Mouse (Mus musculus) E14TG2a.4 (cell line): ENCODE data around the gene Rhoh.

Experiments used
- H3K27me3 ChIP-seq: 2 replicates; pipeline ENCODE4 v1.6.1; 2014; ENCODE audit warnings: low read length, control low read depth; ENCODE audit not compliant: insufficient read depth
- H3K36me3 ChIP-seq: 2 replicates; pipeline ENCODE4 v1.6.1; 2014; ENCODE audit warnings: low read length, control low read depth; ENCODE audit not compliant: insufficient read depth
- H3K4me1 ChIP-seq: replicated peaks from 2 replicates; pipeline ENCODE4 v1.6.1; 2014; ENCODE audit warnings: low read depth, low read length, control low read depth
- H3K4me3 ChIP-seq: replicated peaks from 2 replicates; pipeline ENCODE4 v1.5.1; 2014; ENCODE audit warnings: mild to moderate bottlenecking, low read length
- H3K9me3 ChIP-seq: 2 replicates; pipeline ENCODE4 v1.6.1; 2014; ENCODE audit warnings: low read length, control low read depth
- CTCF ChIP-seq: conservative IDR thresholded peaks from 2 replicates; pipeline ENCODE4 v1.5.1; 2014; ENCODE audit warnings: low read length
- NANOG ChIP-seq: IDR thresholded peaks from 2 replicates; pipeline ENCODE4 v1.6.1; 2014; ENCODE audit warnings: borderline replicate concordance, low read length, mixed read lengths
- POU5F1 ChIP-seq: IDR thresholded peaks from 2 replicates; pipeline ENCODE4 v1.6.1; 2014; ENCODE audit warnings: low read length, borderline replicate concordance

Rhoh gene

GRCm38 (mm10) chr5:65864946-65865345 lies 3.9 kb downstream of the Rhoh start:
- H3K36me3 ChIP-seq, result no peaks in the 10 kb centered on the region
- H3K27me3 ChIP-seq, result peaks cover 32% of the 10 kb centered on the region
- peaks cover 4% of the 10 kb centered on the region for H3K4me1 ChIP-seq
- TF ChIP-seq NANOG (no peak), CTCF (no peak), POU5F1 (no peak)
- no peaks in the 10 kb centered on the region for H3K9me3 ChIP-seq
- H3K4me3 ChIP-seq, result no peak overlapping the region

- Histone ChIP-seq H3K36me3 (no peaks in the 10 kb centered on the region), H3K27me3 (peaks cover 21% of the 10 kb centered on the region; the same call in 1 of the 2 replicates), H3K9me3 (no peaks in the 10 kb centered on the region), H3K4me3 (no peak overlapping the region), H3K4me1 (peaks cover 5% of the 10 kb centered on the region; the same call in 1 of the 2 replicates)
- TF ChIP-seq CTCF, result no peak
- TF ChIP-seq POU5F1, result no peak
- TF ChIP-seq NANOG, result no peak
These were observed 5.6 kb downstream of the Rhoh start for GRCm38 (mm10) chr5:65866591-65866990.

GRCm38 (mm10) chr5:65867380-65868116 lies 6.5 kb downstream of the Rhoh start:
- H3K4me1 ChIP-seq, result peaks cover 9% of the 10 kb centered on the region; the same call in 1 of the 2 replicates
- H3K4me3 ChIP-seq, result no peak overlapping the region
- no peaks in the 10 kb centered on the region for H3K36me3 ChIP-seq
- H3K27me3 ChIP-seq, result peaks cover 21% of the 10 kb centered on the region; the same call in 1 of the 2 replicates
- H3K9me3 ChIP-seq, result no peaks in the 10 kb centered on the region
- no peak for TF ChIP-seq CTCF
- TF ChIP-seq POU5F1, result no peak
- no peak for TF ChIP-seq NANOG

- Histone ChIP-seq H3K4me1 (peaks cover 9% of the 10 kb centered on the region; the same call in 1 of the 2 replicates), H3K27me3 (peaks cover 18% of the 10 kb centered on the region; the same call in 1 of the 2 replicates), H3K36me3 (no peaks in the 10 kb centered on the region), H3K9me3 (no peaks in the 10 kb centered on the region), H3K4me3 (no peak overlapping the region)
- TF ChIP-seq NANOG (no peak), POU5F1 (no peak), CTCF (no peak)
These were observed 7.4 kb downstream of the Rhoh start for GRCm38 (mm10) chr5:65868419-65868818.

- H3K27me3 ChIP-seq, result peaks cover 11% of the 10 kb centered on the region; the same call in 1 of the 2 replicates
- no peak overlapping the region for H3K4me3 ChIP-seq
- no peaks in the 10 kb centered on the region for H3K9me3 ChIP-seq
- peaks cover 9% of the 10 kb centered on the region; the same call in 1 of the 2 replicates for H3K4me1 ChIP-seq
- TF ChIP-seq CTCF, result no peak
- TF ChIP-seq POU5F1, result no peak
- TF ChIP-seq NANOG, result no peak
- H3K36me3 ChIP-seq, result no peaks in the 10 kb centered on the region
These were observed 8.6 kb downstream of the Rhoh start for GRCm38 (mm10) chr5:65869660-65870059.

GRCm38 (mm10) chr5:65871276-65871875 lies 10.4 kb downstream of the Rhoh start:
- Histone ChIP-seq H3K27me3 (peaks cover 8% of the 10 kb centered on the region; the same call in 1 of the 2 replicates), H3K4me3 (no peak overlapping the region), H3K36me3 (no peaks in the 10 kb centered on the region), H3K4me1 (peaks cover 9% of the 10 kb centered on the region; the same call in 1 of the 2 replicates), H3K9me3 (no peaks in the 10 kb centered on the region)
- TF ChIP-seq NANOG, result no peak
- TF ChIP-seq CTCF, result no peak
- TF ChIP-seq POU5F1, result no peak

- TF ChIP-seq CTCF, result no peak
- no peak for TF ChIP-seq NANOG
- no peak for TF ChIP-seq POU5F1
- Histone ChIP-seq H3K9me3 (no peaks in the 10 kb centered on the region), H3K27me3 (peaks cover 4% of the 10 kb centered on the region; the same call in 1 of the 2 replicates), H3K36me3 (no peaks in the 10 kb centered on the region), H3K4me1 (peaks cover 9% of the 10 kb centered on the region; the same call in 1 of the 2 replicates), H3K4me3 (no peak overlapping the region)
These were observed 12.2 kb downstream of the Rhoh start for GRCm38 (mm10) chr5:65873212-65873611.

GRCm38 (mm10) chr5:65875269-65875668 lies 14.3 kb downstream of the Rhoh start:
- H3K27me3 ChIP-seq, result peaks cover 5% of the 10 kb centered on the region
- H3K4me3 ChIP-seq, result no peak overlapping the region
- peaks cover 9% of the 10 kb centered on the region; the same call in 1 of the 2 replicates for H3K4me1 ChIP-seq
- H3K36me3 ChIP-seq, result no peaks in the 10 kb centered on the region
- H3K9me3 ChIP-seq, result no peaks in the 10 kb centered on the region
- no peak for TF ChIP-seq CTCF
- TF ChIP-seq POU5F1, result no peak
- TF ChIP-seq NANOG, result no peak
